Mouse (Mus musculus) gastrocnemius, postnatal 36 days (tissue): ENCODE data around the gene Tmem189. TPM values are rescaled to one million over a fixed set of nuclear protein-coding genes. Genes with fewer than 3 reads are reported as not detected.

Experiments used
- DNase-seq, 2 experiments: peaks; one replicate each; pipeline ENCODE4 v3.0.0; 2022
- intact Hi-C: fragments of 180-260 bp; cut with DNase I; formaldehyde crosslinking; loops from one replicate; pipeline ENCODE4 v1.15.1; 2025
- total RNA-seq, 2 experiments: library from RNA; stranded (reverse); gene quantifications; 2 replicates each; pipeline ENCODE4 v1.2.3; 2021

The Tmem189 gene
- total RNA-seq, 2 experiments from 2014 or later = 14.9 to 15.6 TPM

- DNase-seq = no peak
- intact Hi-C loops = no loop called here
These were observed 16.7 kb upstream of the Tmem189 start for GRCm38 (mm10) chr2:167706183-167706939.

GRCm38 (mm10) chr2:167704409-167704808, 14.8 kb upstream of the Tmem189 start:
- no peak for DNase-seq
- intact Hi-C loops = no loop called here

- intact Hi-C loops = no loop called here
- no peak for DNase-seq
These were observed 12.5 kb upstream of the Tmem189 start for GRCm38 (mm10) chr2:167702126-167702525.

GRCm38 (mm10) chr2:167701472-167701871, 11.8 kb upstream of the Tmem189 start:
- DNase-seq = no peak
- intact Hi-C loops = no loop called here

- intact Hi-C loops = no loop called here
- no peak for DNase-seq
These were observed 10.4 kb upstream of the Tmem189 start for GRCm38 (mm10) chr2:167700018-167700417.

GRCm38 (mm10) chr2:167697902-167698301, 8.3 kb upstream of the Tmem189 start:
- DNase-seq = peak in 1 of 2 experiments; percentile 50
- intact Hi-C loops = loop anchor here (2.0 kb wide), 1 partner anchor 67 kb away; no protein-coding TSS in a partner anchor

- peak; percentile 56 to 72 for DNase-seq
- intact Hi-C loops = loop anchor here (2.0 kb wide), 1 partner anchor 69 kb away; no protein-coding TSS in a partner anchor
These were observed 6.5 kb upstream of the Tmem189 start for GRCm38 (mm10) chr2:167696143-167696542.

GRCm38 (mm10) chr2:167695491-167695890, 5.9 kb upstream of the Tmem189 start:
- DNase-seq = no peak
- intact Hi-C loops = no loop called here

- intact Hi-C loops = loop anchor here (5.0 kb wide), 1 partner anchor 132 kb away; no protein-coding TSS in a partner anchor
- DNase-seq = no peak
These were observed 5.3 kb upstream of the Tmem189 start for GRCm38 (mm10) chr2:167694963-167695362.

- no peak for DNase-seq
- intact Hi-C loops = loop anchor here (5.0 kb wide), 1 partner anchor 133 kb away; no protein-coding TSS in a partner anchor
These were observed 4.6 kb upstream of the Tmem189 start for GRCm38 (mm10) chr2:167694244-167694643.

GRCm38 (mm10) chr2:167693540-167693939, 3.9 kb upstream of the Tmem189 start:
- DNase-seq = no peak
- intact Hi-C loops = loop anchor here (5.0 kb wide), 1 partner anchor 134 kb away; no protein-coding TSS in a partner anchor

- DNase-seq = no peak
- intact Hi-C loops = loop anchor here (5.0 kb wide), 1 partner anchor 134 kb away; no protein-coding TSS in a partner anchor
These were observed 3.2 kb upstream of the Tmem189 start for GRCm38 (mm10) chr2:167692831-167693230.

- intact Hi-C loops = loop anchor here (2.0 to 5.0 kb wide), 2 partner anchors 135 to 161 kb away; no protein-coding TSS in a partner anchor
- DNase-seq = no peak
These were observed 2.4 kb upstream of the Tmem189 start for GRCm38 (mm10) chr2:167691871-167692661.

- DNase-seq = no peak
- intact Hi-C loops = loop anchor here (2.0 to 5.0 kb wide), 2 partner anchors 136 to 161 kb away; no protein-coding TSS in a partner anchor
These were observed 1.8 kb upstream of the Tmem189 start for GRCm38 (mm10) chr2:167691410-167691809.

GRCm38 (mm10) chr2:167690962-167691311, 1.3 kb upstream of the Tmem189 start:
- peak; percentile 75 to 77 for DNase-seq
- intact Hi-C loops = loop anchor here (2.0 to 5.0 kb wide), 2 partner anchors 136 to 162 kb away; no protein-coding TSS in a partner anchor

GRCm38 (mm10) chr2:167690219-167690961, 768 bp upstream of the Tmem189 start:
- peak; percentile 73 to 75 for DNase-seq
- intact Hi-C loops = loop anchor here (2.0 to 5.0 kb wide), 2 partner anchors 137 to 162 kb away; no protein-coding TSS in a partner anchor

- intact Hi-C loops = loop anchor here (5.0 to 10.0 kb wide), 2 partner anchors 89 to 316 kb away; no protein-coding TSS in a partner anchor
- DNase-seq = peak; percentile 90 to 92
These were observed 847 bp downstream of the Tmem189 start, which contains the start of gene Cebpb for GRCm38 (mm10) chr2:167688498-167689451. Gene Cebpb, plus strand, starts transcription at chr2:167688915.

- DNase-seq = no peak
- intact Hi-C loops = loop anchor here (5.0 to 10.0 kb wide), 2 partner anchors 89 to 317 kb away; no protein-coding TSS in a partner anchor
These were observed 1.5 kb downstream of the Tmem189 start for GRCm38 (mm10) chr2:167688126-167688497.

- intact Hi-C loops = loop anchor here (1.0 to 10.0 kb wide), 3 partner anchors 90 to 317 kb away; no protein-coding TSS in a partner anchor
- DNase-seq = peak in 1 of 2 experiments; percentile 30
These were observed 1.9 kb downstream of the Tmem189 start for GRCm38 (mm10) chr2:167687651-167688101.
